Mouse (Mus musculus) embryo, embryonic 11.5 days (tissue): ENCODE measurements around the gene Ddx55.

Source experiments
- DNase-seq: peaks from one replicate; pipeline ENCODE4 v3.0.0-alpha.2; 2012; ENCODE audit warnings: low read depth, low spot score

Ddx55 gene

DNA sequence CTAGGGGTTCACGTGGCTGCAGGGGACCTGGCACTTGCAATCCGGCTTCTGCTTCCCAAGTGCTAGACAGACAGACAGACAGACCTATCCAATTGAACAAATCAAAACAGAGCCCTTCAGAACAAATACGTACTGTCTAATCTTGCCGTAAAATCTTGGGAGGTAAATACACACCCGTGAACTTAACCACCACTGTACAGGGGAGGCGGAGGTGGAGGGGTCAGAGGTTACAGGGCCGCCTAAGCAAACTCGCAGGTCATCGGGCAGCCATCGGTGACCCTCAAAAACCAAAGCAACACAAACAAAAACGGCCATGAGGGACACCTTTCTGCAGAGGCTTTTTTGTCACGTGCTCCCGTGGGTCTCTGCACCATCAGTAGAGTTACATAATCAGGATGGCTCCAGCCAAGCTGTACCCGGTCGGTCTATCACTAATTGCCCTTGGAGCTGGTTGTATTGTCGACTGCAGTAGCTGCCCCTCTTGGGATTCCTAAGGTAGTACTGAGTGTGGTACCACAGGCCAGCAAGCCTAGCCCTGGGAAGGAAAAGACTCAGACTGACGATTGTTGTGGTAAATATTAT is 52.5 kb downstream of the Ddx55 start:
- DNase-seq = no peak

DNA sequence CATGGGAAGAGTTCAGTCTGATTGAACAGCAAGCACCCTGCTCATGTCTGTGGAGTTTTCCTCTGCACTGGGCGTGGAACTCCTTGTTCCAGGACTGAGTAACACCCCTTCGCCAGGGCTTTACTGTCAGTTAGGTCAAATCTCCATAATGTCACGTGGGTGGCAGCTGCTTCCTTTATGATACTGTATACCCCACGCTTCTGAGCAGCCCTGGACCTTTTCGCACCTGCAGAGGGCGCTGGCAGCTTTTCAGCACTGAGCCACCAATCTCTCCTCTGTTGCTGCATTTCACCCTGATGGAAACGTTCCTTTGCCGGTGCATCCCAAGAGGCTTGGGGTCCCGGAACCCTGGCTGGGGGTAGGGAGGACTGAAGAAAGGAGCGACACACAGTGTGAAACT is 58.3 kb downstream of the Ddx55 start:
- no peak for DNase-seq

- no peak for DNase-seq
These were observed 62.0 kb downstream of the Ddx55 start for GRCm38 (mm10) chr5:124614709-124615108.

DNA sequence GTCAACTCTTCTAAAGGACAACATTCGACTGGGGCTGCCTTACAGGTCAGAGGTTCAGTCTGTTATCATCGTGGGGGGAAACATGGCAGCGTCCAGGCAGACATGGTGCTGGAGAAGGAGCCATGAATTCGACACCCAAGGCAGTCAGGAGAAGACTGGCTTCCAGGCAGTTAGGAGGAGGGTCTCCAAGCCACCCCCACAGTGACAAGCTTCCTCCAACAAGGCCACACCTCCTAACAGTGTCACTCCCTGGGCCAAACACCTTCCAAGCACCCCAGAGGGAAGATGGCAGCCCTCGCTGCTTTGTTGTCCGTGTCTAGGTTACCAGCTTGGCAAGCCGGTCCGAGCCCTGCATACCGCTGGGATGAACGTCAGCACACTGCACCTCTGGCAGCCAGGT is 66.0 kb downstream of the Ddx55 start:
- DNase-seq = no peak
